ENCODE assay signal across 15 mouse cellular contexts in genomic region chr3:121808246-121808645, GRCm38 (mm10).
"Had no signal": no experiment of that assay in that cellular context is flagged by ENCODE, and none has a peak within 500 bp of the region (broad histone marks: within the 10 kb centered on the region; RNA-seq: fewer than 3 reads in every experiment).

No protein-coding gene starts in this region.

- H3K4me1 ChIP-seq: midbrain, embryonic 10.5 days had no signal

- H3K27me3 ChIP-seq: midbrain, embryonic 13.5 days; midbrain, embryonic 15.5 days; neural tube, embryonic 12.5 days had no signal

- H3K4me2 ChIP-seq: liver, embryonic 11.5 days; lung, embryonic 14.5 days; midbrain, embryonic 13.5 days; midbrain, embryonic 15.5 days; neural tube, embryonic 12.5 days had no signal

- H3K9ac ChIP-seq: liver, embryonic 14.5 days; lung, embryonic 14.5 days; midbrain, embryonic 13.5 days; midbrain, embryonic 15.5 days; neural tube, embryonic 12.5 days had no signal

- H3K36me3 ChIP-seq: midbrain, embryonic 10.5 days; midbrain, embryonic 15.5 days; neural tube, embryonic 12.5 days had no signal

- DNase-seq: lung, adult 18-20 months; lung, embryonic 14.5 days; lung, postnatal 10 days; lung, postnatal 36 days; right cerebral cortex, postnatal 14 days; thymus, adult 18-20 months; thymus, postnatal 14 days; thymus, postnatal 36 days had no signal

- H3K27ac ChIP-seq: liver, embryonic 14.5 days; midbrain, embryonic 10.5 days; midbrain, embryonic 13.5 days; midbrain, embryonic 15.5 days; neural tube, embryonic 12.5 days had no signal

- ATAC-seq: midbrain, embryonic 13.5 days; midbrain, embryonic 15.5 days had no signal

- H3K4me3 ChIP-seq: midbrain, embryonic 10.5 days; midbrain, embryonic 13.5 days; midbrain, embryonic 15.5 days; myocyte; neural tube, embryonic 12.5 days had no signal

- H3K9me3 ChIP-seq: midbrain, embryonic 10.5 days; midbrain, embryonic 13.5 days; midbrain, embryonic 15.5 days; neural tube, embryonic 12.5 days had no signal
